Mouse (Mus musculus) layer of hippocampus, adult 8-10 months (tissue): ENCODE measurements at regions not wholly inside any gene's neighbourhood (a gene's known extent, or its start where the extent isn't known, plus 50 kb on each side); places are given as distances from the start of the nearest gene placed in this dataset.
A peak's percentile ranks its signal among the peaks of the same experiment; 100 is the strongest.

Experiments
- DNase-seq, 2 experiments: peaks; one replicate each; pipeline ENCODE4 v3.0.0; 2022; ENCODE audit warnings: low spot score in 2 of 2

DNA sequence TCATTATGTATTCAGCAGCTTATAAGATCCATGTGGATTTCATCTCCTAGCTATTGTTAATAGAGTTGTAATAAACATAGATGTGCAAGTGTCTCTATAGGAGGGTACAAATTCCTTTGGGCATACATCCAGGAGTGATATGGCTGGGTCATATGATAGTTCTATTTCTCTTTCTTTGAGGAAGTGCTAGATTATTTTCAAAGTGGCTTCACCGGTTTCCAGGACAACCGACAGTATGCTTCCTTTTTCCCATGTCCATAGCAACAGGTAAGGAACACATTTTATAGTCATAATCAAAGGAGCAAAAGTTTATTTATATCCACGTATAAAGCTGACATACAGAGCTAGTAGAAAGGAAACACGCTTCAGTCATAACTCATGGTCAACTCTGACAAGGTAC, 710.2 kb upstream of the Tenm4 start:
- DNase-seq, result no peak

DNA sequence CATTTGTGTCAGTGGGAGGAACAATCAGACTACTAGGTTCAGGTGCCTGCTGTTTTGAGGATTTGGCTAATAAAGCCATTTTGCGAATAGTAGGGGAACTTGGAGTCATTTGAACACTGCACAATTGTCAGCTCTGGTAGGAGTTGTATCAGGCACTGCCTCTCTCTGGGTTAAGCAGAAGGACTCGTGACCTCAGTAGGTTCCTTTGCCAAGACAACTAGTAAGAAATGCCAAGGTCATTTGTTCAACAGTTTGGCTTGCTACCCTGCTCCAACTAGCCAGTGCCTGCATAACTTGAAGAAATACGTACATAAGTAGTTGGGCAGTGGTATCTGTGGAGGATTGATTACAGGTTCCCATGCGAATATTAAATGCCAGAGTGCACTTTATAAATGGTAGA, 705.5 kb upstream of the Tenm4 start:
- DNase-seq, result no peak

DNA sequence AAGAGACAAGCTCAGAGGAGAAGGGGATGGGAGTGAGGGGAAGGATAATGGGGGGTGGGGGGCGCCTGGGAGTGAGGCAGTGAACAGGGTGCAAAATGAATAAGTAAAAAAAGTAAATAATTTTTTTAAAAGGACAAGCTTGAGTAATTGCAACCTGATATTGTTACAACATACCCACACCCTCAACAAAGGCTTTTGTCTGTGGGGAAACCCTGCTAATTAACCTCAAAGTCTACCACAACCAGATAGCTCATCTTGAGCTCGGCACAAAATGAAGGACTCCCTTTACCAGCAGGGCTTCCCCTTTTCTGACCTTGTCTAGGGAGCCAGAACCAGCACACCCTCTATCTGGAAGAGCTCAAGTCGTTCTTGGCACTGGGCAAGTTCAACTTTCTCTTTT, 704.0 kb upstream of the Tenm4 start:
- no peak for DNase-seq

DNA sequence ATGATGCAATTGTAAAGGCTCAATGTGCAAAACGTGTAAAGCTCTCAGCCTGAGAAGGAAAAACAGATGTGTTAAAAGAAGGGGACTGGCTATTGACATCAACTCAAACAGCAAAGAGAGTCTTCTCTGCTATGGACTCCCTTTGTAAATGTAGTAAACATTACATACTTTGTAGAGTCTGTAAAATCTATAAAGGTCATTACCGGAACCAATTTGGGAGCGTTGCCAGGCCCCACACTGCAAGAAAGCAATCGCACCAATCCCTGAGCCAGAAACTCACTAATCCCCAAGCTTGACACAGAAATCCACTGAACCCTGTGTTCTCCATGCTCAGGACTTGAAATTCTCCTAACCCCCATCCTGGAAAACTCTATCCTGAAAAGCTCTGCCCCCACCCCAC, 697.2 kb upstream of the Tenm4 start:
- no peak for DNase-seq

DNA sequence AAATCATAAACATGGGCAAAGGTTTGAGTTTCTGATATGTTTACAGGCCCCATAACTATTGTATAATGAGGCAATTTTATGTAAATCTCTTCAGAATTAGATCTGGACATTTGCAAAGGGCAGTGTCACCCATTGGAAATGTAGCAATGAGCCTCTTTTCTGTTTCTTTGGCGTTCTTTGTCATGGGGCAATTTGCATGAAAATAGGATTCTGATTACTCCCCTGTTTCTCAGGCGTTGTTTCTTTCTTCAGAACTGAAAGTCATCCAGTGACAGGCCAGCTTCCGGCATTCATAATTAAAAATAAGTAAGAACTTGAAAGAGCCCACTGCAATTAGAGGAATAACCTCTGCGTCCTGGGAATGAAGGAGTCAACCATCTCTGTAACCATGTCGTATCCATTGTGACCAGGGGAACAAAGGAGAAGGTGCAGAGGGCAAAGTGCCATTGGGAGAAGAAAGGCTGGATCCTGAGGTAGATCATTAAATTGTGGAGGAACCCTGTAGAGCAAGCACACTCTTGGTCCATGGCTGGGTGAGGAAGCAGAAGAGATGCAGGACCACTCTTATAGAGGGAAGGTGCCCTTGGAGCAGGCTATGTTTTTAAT, 690.8 kb upstream of the Tenm4 start:
- DNase-seq, result no peak

DNA sequence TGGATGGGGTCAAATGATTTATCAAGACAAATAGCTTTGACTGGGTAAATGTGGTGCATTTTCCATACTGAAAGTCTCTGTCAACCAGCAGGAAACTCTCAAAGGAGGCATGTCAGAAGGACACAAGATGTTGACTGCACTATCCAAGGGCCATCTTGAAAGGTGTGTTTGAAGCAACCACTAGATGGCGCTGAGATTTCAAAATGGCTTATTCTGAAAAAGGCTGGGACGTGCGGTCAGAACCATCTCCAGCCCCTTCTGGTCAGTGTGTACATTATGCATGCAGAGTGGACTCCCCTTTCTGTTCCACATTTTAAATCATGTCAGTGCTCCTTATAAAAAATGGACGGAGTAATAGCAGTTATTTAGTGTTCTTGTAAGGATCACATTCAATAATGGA, 681.4 kb upstream of the Tenm4 start:
- peak; percentile 17 to 32 for DNase-seq

DNA sequence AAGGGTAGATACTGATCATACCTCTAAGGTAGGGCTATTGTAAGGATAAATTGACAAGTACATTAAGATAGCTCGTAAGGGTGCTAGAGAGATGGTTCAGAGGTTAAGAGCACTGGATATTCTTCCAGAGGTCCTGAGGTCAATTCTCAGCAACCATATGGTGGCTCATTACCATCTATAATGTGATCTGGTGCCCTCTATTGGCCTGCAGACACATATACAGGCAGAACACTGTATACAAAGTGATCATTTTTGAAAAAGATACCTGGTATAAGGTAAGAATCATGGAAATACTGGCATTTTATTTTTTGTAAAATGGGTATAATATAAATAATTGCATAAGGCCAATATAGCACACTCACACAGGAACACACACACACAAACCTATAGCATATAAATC, 676.3 kb upstream of the Tenm4 start:
- DNase-seq, result no peak

DNA sequence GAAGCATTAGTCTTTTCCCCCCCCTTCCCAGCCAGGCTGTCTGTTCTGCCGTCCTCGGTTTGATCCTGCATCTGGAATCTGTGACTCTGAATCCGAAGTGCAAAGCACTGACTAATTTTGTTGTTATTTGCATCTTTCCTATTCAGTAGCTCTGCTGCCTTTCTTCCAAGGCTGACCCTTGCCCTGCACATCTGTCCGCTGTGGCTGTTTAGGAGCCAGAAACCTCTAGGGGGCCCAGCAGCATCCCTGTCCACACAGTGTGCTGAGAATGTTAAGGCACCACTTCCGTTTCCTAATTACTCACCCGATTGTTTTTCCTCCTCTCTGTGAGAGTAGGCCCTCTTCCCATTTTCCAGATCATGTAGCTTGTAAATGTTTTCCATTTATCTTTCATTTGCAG, 668.1 kb upstream of the Tenm4 start:
- no peak for DNase-seq

DNA sequence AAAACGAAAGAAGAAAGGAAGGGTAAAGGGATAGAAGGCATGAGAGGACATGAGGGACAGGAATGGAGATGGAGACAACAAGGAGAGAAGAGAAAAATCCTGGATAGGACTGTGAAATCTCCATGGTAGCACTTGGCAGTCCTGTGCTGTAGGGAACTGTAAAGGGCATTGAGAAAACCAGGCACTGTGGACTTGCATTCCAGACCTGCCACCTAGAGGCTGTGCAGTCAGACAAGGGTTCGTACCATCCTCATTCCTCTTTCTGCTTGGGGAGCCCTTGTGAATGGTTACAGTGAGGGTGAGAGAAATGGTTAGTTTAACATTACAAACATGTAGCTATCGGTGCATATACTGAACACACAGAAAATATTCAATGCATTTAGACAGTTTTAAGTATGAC, 623.8 kb upstream of the Tenm4 start:
- no peak for DNase-seq

DNA sequence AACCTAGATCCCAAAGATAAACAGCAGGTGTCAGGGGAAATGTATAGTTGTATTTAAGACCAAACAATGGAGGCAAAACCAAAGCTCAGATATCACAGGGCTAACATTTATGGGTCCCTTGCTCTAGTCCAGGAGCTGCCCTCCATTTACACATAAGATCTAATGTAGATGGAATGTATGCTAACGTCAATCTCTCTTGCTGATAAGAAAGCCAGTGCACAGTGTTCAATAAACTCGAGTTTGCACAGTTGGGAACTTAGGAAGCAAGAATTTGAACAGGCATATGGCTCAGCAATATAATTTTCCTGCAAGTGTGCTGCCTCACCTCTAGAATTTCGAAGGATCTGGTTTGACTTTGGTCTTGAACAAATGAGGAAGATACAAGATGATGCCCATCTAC, 620.9 kb upstream of the Tenm4 start:
- no peak for DNase-seq

DNA sequence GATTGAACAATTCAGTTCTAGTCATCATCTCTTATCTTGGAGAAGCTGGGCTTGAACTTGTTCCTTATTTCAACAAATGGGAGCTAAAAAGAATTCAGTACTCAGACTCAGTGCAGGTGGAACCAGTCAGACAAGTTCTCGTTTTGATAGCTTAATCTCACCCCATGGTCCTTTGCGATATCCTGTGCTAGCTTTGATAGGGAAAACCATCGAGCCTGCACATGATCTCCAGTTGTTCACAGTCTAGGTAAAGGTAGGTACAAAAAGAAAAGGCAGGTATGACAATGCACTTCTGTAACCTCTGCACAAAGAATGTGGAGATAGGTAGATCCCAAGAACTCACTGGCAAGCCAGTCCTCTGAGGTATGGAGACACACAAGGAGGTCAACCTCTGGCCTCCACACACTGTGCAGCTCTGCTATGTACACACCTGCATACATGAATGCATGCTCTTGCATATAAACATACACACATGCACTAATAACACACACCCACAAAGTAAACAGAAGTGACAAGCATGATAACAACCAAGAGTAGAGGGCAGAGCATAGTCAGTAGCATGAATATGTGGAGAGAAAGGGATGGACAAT, 619.2 kb upstream of the Tenm4 start:
- no peak for DNase-seq

DNA sequence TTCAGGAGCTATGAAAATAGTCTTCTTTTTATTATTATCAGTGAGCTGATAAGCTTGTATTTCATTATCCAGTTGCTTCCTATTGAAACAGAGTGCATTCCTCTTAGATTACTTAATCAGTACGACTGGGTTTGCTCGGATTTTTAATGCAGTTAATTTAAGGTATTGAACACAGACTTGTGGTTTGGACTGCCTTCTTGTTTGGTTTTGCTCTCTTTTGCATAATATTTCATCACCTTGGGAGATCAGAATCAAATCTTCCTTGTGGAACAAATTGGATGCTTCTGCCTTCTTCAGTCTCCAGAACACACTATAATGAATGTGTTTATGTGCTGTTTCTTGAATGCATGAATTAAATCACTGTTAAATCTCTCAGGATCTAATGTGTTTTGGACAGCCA, 612.5 kb upstream of the Tenm4 start:
- DNase-seq, result no peak

DNA sequence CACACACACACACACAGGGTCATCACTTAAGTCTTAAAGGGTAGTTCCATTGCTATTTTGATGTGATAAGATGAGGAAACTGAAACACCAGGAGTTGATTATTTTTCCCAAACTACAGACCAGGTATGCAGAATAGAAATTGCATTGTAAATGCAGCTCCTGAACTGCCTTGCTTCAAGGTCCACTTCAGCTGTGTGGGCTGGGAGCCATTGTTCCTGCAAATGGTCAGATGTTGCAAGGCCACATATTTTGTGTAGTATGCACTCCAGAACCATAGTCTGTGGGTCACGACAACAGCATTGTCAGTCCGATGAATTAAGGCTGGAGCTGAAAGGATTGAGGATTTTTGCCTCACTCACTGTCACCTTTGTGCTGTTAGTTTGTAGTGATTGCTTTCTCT, 592.4 kb upstream of the Tenm4 start:
- no peak for DNase-seq

DNA sequence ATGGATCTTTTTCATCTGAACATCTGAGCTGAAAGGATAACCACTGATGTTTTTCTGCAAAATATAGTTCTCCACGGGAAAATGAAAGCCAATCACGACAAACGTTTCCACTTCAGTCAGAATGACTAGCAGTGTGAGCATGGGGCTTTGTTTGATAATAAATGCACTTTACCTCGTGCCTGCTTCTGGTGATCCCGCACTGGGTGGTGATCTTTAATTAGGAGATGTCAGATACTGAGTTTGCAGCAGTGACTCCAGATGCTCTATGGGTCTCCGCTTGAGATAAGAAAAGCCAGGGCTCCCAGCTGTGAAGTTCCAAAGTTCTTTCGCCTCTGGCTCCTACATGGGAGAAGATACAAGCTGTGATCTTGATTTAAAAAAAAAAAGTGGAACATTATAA, 589.7 kb upstream of the Tenm4 start:
- no peak for DNase-seq

DNA sequence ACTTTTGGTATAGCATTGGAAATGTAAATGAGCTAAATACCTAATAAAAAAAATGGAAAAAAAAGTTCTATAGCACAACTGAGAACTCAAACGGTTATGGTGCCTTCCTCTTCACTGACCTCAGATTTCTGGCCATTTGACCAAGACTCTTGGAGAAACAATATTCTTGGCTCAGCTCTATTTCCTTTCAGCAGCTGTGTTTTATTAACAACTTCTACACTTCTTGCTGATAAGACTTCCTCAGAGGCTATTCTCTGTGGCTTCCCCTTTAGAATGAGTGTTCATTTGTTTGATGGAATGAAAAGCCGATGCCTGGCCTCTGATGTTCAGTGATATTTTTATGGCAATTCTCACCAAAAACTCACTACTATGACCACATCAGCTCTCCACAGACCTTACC, 572.7 kb upstream of the Tenm4 start:
- DNase-seq, result no peak

DNA sequence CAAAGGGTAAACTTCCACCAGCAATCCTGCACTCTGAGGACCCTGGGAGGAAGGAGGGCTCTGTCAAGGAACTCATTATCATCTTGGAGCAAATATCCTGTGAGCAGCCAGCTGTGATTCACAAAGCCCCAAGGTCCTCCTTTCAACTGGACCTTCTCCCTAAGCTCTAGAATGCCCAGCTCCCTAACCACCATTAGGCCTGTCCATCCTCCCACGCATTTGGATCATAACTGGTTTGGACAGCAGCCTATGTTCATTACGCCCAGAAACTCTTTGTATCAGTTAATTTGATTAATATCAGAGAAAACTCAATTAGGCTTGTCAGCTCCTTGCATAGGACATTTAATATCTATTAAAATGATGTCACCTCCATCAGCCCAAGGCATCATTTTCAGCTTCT, 557.3 kb upstream of the Tenm4 start:
- DNase-seq, result no peak

DNA sequence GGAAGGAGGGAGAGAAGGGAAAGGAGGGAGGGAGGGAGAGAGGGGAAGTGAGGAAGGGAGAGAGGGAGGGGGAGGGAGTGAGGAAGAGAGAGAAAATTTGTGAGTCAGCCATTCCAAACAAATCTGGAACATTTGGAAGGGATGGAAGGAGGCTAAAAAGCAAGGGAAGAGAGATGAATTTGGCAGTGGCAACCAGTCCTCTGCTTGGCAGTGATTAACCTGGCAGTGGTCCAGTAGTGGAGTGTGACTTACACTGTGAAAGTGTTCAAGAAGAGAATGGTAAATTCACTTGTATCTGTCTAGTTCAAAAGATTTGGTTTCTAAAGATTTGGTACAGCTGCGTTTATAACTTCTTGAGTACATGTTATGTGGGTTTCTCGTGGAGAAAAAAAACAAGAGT, 553.7 kb upstream of the Tenm4 start:
- peak; percentile 25 to 49 for DNase-seq

DNA sequence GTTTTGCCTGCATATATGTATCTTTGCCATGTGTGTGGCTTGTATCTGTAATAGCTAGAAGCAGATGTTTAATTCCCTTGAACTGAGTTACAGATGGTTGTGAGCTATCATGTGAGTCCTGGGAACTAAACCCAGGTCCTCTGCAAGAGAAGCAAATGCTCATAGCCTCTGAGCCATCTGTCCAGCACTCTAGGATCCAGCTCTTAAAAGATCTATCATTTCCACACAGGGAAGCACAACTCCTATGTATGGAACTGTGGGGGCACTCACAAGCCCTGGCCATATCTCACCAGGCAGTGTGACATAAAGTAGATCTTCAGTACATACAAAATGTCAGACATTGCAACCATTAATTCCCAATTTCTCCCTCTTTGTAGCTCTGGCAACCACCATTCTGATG, 552.9 kb upstream of the Tenm4 start:
- no peak for DNase-seq

DNA sequence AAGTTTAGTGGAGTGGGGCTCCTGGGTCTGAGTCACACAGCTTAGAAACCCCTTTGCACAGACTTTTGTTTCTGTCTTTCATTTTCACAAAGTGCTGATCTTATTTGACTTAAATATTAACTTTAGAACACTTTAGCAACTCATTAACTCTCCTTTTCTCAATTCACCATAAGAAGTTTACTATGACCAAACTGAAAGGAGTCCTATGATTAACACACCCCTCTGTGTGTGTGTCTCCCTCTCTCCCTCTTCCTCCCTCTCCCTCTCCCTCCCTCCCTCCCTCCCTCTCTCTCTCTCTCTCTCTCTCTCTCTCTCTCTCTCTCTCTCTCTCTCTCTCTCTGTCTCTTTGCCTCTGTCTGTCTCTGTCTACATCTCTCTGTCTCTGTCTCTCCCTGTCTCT, 551.0 kb upstream of the Tenm4 start:
- no peak for DNase-seq

DNA sequence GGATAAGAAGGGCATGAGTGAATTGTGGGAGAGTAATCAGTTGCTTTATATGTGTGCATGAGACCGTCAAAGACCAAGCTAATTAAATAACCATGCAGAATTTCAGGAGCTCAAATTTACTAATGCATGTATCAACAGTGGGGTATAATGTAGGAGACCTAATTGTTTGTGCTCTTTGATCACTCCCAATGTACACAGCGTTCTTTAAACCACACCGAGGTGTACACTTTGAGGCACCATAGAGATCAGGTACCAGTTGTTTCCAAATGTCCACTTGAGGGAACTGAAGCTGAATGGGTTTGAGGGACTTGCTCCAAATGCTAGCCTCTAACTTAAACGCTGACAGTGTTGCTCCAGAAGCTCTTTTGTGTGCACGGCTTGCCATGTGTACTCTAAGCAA, 530.4 kb upstream of the Tenm4 start:
- DNase-seq, result no peak

DNA sequence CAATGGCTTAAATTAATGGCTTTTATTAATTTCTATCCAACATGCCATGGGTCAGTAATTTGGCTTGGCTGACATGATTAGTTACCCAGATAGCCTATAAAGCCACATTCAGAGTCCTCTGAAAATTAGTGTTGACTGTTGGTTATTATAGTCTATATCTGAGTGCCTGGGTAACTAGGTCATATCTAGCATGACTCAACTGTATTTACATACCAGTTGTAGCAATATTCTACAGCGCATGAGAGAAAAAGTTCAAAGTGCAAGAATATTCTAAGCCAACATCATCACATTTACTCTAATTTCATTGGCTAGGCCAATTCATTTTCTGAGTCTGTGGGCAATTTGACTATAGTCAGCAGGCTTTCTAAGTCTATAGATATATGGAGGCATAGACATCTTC, 496.7 kb upstream of the Tenm4 start:
- DNase-seq, result no peak

DNA sequence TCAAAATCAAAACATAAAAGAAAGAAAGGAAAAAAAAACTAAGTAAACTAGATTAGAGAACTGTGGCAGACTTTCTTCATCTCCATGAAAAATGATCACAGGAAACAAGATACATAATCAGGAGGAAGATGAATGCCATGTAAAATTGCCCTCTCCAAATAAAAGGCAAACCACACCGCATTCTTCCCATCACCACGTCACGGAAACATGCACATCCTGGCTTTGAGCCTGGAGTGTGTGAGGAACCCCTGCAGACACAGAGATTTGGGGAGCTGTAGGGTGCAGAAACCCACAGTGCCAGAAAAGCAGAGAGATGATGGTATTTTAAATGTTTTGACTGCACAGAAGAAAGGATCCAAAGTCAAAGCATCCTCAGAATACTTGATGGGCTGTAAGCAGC, 488.5 kb upstream of the Tenm4 start:
- DNase-seq, result no peak

DNA sequence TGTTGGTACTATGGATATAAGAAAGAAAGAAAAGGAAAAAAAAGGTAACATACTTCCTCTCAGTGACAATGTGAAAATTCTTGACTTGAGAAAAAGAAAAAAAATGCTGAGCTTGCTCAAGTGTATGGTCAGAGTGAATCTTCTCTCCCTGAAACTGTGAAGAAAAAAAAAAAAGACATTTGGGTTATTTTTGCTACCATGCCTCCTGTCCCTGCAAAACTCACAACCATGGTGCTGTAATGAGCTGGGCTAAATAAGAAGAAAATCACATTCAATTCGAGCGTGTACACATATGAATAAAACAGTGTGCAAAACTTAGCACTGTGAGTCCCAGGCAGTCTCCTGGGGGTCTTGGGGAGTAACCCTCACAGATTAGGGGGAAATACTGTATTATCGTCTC, 483.3 kb upstream of the Tenm4 start:
- no peak for DNase-seq
